ENCODE assay signal across 11 mouse cellular contexts in genomic region chr14:104468623-104468970, GRCm38 (mm10). TPM values are rescaled to one million over a fixed set of nuclear protein-coding genes. Genes with fewer than 3 reads are reported as not detected.
A peak's percentile ranks its signal among the peaks of the same experiment; 100 is the strongest.
DNase-seq lines count a peak whose midpoint lies in the region; ATAC-seq lines count a peak whose summit lies in the region.
"Had no signal": no experiment of that assay in that cellular context is flagged by ENCODE, and none has a peak within 500 bp of the region (broad histone marks: within the 10 kb centered on the region; RNA-seq: fewer than 3 reads in every experiment).

No protein-coding gene starts in this region.

- no peak for DNase-seq in embryonic facial prominence, embryonic 11.5 days (ENCODE audit: low spot score)
- no peak for DNase-seq in embryonic facial prominence, embryonic 10.5 days (ENCODE audit: low spot score)
- peak; percentile 32 for DNase-seq in retina, postnatal 1 day
- no peak for DNase-seq in retina, embryonic 14.5 days (ENCODE audit: low spot score)
- no peak for DNase-seq in midbrain, embryonic 10.5 days (ENCODE audit: low spot score)
- no peak for DNase-seq in B cell, adult 2 months
- no peak for DNase-seq in left cerebral cortex, postnatal 25 days (ENCODE audit: low spot score in 2 of 2)
- DNase-seq in embryo, embryonic 10 days (ENCODE audit: low spot score) = no peak
- DNase-seq: cerebellum, adult 11 months had no signal

- H3K4me3 ChIP-seq in embryonic facial prominence, embryonic 11.5 days (ENCODE audit: low read depth, low read length) = peak overlapping the region; percentile 50; the same call in 1 of the 2 replicates
- H3K4me3 ChIP-seq in embryonic facial prominence, embryonic 10.5 days = no peak overlapping the region; the same call in 1 of the 2 replicates
- H3K4me3 ChIP-seq in midbrain, embryonic 10.5 days = peak overlapping the region; percentile 66; the same call in 1 of the 2 replicates

- no peak overlapping the region for H3K4me2 ChIP-seq in embryonic facial prominence, embryonic 11.5 days (ENCODE audit: low read depth, low read length)

- no peaks in the 10 kb centered on the region for H3K36me3 ChIP-seq in embryonic facial prominence, embryonic 11.5 days (replicated peaks; ENCODE audit: control insufficient read depth, insufficient read depth, low read depth, low read length)
- no peaks in the 10 kb centered on the region for H3K36me3 ChIP-seq in embryonic facial prominence, embryonic 10.5 days (replicated peaks)
- no peaks in the 10 kb centered on the region for H3K36me3 ChIP-seq in midbrain, embryonic 10.5 days
- H3K36me3 ChIP-seq: embryonic facial prominence, embryonic 13.5 days had no signal

- no peak overlapping the region for H3K27ac ChIP-seq in embryonic facial prominence, embryonic 11.5 days (replicated peaks; ENCODE audit: low read depth, low read length)
- no peak overlapping the region for H3K27ac ChIP-seq in embryonic facial prominence, embryonic 10.5 days (replicated peaks)
- no peak overlapping the region for H3K27ac ChIP-seq in midbrain, embryonic 10.5 days (replicated peaks)
- H3K27ac ChIP-seq: embryonic facial prominence, embryonic 13.5 days had no signal

- WGBS in embryonic facial prominence, embryonic 11.5 days = 5% methylated on average over 6 of the region's 6 CpGs
- WGBS in embryonic facial prominence, embryonic 10.5 days = 6% methylated on average over 6 of the region's 6 CpGs
- 3% methylated on average over 6 of the region's 6 CpGs for WGBS in midbrain, embryonic 10.5 days

- no peaks in the 10 kb centered on the region; the same call in 1 of the 2 replicates for H3K4me1 ChIP-seq in embryonic facial prominence, embryonic 11.5 days (ENCODE audit: control insufficient read depth, insufficient read depth, low read length)
- peaks cover 32% of the 10 kb centered on the region for H3K4me1 ChIP-seq in embryonic facial prominence, embryonic 10.5 days
- H3K4me1 ChIP-seq in midbrain, embryonic 10.5 days = peaks cover 41% of the 10 kb centered on the region

- no peak for ATAC-seq in embryonic facial prominence, embryonic 11.5 days (replicated peaks; ENCODE audit: insufficient number of reproducible peaks, low FRiP score, low TSS enrichment, low read depth)

- no peak overlapping the region for H3K9ac ChIP-seq in embryonic facial prominence, embryonic 11.5 days (replicated peaks; ENCODE audit: low read length)
- H3K9ac ChIP-seq: embryonic facial prominence, embryonic 13.5 days had no signal

- intact Hi-C loops in left cerebral cortex, postnatal 25 days (cut with DNase I) = no loop called here

- H3K9me3 ChIP-seq in embryonic facial prominence, embryonic 11.5 days (replicated peaks; ENCODE audit: control insufficient read depth, low read length) = no peaks in the 10 kb centered on the region
- H3K9me3 ChIP-seq in embryonic facial prominence, embryonic 10.5 days = no peaks in the 10 kb centered on the region
- H3K9me3 ChIP-seq in midbrain, embryonic 10.5 days (replicated peaks) = no peaks in the 10 kb centered on the region
- H3K9me3 ChIP-seq: embryonic facial prominence, embryonic 13.5 days had no signal

- H3K27me3 ChIP-seq in embryonic facial prominence, embryonic 11.5 days (ENCODE audit: control insufficient read depth, insufficient read depth, low read length) = peaks cover 84% of the 10 kb centered on the region
- peaks cover 99% of the 10 kb centered on the region for H3K27me3 ChIP-seq in embryonic facial prominence, embryonic 10.5 days (replicated peaks; ENCODE audit: low read depth, poor library complexity, severe bottlenecking)
- H3K27me3 ChIP-seq in midbrain, embryonic 10.5 days (ENCODE audit: low read depth, poor library complexity, severe bottlenecking) = peaks cover 100% of the 10 kb centered on the region

RNA-seq across cellular contexts. Expression of gene Pou4f1, which starts 0.8 kb away (rescaled TPM):
- polyA plus RNA-seq in embryonic facial prominence, embryonic 11.5 days (2014; fragmentation: Nextera tagmentation; extraction: Ambion mirVana) = 28.3 and 29.6 TPM in 2 replicates
- 24.9 and 25.4 TPM in 2 replicates for polyA plus RNA-seq in embryonic facial prominence, embryonic 10.5 days (2016; fragmentation: Nextera tagmentation; extraction: Ambion mirVana)
- 24.5 and 24.9 TPM in 2 replicates for polyA plus RNA-seq in midbrain, embryonic 10.5 days (2016; fragmentation: Nextera tagmentation; extraction: Ambion mirVana)
- under 1 TPM in 1 of 2 experiments, not detected in 1; 0.07 TPM for total RNA-seq in left cerebral cortex, postnatal 25 days (2021)
- total RNA-seq: neutrophil, adult 5-6 weeks had no signal

RNA-seq across cellular contexts. Expression of gene Rnf219, which starts 53.8 kb away (rescaled TPM):
- 43.2 and 44.4 TPM in 2 replicates for polyA plus RNA-seq in embryonic facial prominence, embryonic 11.5 days (2014; fragmentation: Nextera tagmentation; extraction: Ambion mirVana)
- polyA plus RNA-seq in embryonic facial prominence, embryonic 10.5 days (2016; fragmentation: Nextera tagmentation; extraction: Ambion mirVana) = 52.5 and 60.3 TPM in 2 replicates
- polyA plus RNA-seq in midbrain, embryonic 10.5 days (2016; fragmentation: Nextera tagmentation; extraction: Ambion mirVana) = 41.8 and 44.3 TPM in 2 replicates
- 10 to 100 TPM; 16.0 to 19.8 TPM for total RNA-seq in left cerebral cortex, postnatal 25 days (2021)
